Mouse (Mus musculus): ENCODE data around the gene Sfrp2. TPM values are rescaled to one million over a fixed set of nuclear protein-coding genes. Genes with fewer than 3 reads are reported as not detected.

Gene Sfrp2
- polyA plus RNA-seq, 1 experiment from 2014 or later = 87.3 TPM

DNA sequence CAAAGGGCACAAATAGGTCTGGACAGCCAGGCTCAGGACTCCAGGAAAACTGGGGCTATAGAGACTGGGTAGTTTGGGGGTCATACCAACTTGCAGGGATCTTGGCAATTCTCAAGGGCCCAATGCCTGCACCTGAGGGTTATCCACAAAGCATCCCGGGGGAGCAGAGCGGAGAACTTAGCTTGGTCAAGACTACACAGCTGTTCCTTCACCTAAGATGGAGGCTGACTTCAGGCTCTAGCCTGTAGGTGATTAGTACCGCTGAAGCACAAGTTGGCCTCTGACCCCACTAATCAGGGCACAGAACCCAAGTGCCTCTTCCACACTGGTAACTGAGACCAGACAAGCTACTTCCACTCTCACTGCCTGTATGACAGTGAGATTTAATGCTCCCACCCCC is 18.6 kb downstream of the Sfrp2 start:
- Histone ChIP-seq H3K9ac (no peak overlapping the region), H3K27me3 (ENCODE audit: insufficient read depth, low read length) (no peaks in the 10 kb centered on the region), H3K4me1 (ENCODE audit: insufficient read depth) (peaks cover 19% of the 10 kb centered on the region), H3K36me3 (ENCODE audit: insufficient read depth) (no peaks in the 10 kb centered on the region), H3K4me2 (no peak overlapping the region), H3K27ac (ENCODE audit: low read depth) (no peak overlapping the region), H3K4me3 (ENCODE audit: low read depth, low read length) (no peak overlapping the region), H3K9me3 (ENCODE audit: low read depth, low read length) (no peaks in the 10 kb centered on the region)
- DNase-seq = no peak
- no peak for TF ChIP-seq CTCF (IDR thresholded peaks at IDR 0.05; ENCODE audit: low read depth)
- ATAC-seq (ENCODE audit: insufficient read depth) = no peak
- 76% methylated on average over 3 of the region's 3 CpGs for WGBS

DNA sequence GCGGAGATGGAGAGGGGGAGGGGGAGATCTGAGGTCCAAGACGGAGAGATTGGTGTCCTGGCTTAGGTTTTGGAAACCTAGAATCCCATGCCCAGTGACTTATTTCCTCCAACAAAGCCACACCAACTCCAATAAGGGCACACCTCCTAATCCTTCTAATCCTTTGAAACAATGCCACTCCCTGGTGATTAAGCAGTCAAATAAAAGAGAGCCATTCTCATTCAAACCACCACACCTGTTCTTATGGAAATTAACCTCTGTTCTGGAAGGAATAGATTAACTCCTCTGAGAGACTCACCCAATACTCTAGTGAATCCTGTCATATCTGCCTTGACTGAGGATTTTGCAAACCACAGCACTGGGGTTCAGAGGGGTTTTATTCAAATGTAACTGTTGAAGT is 21.0 kb downstream of the Sfrp2 start:
- WGBS = 84% methylated on average over 2 of the region's 2 CpGs
- Histone ChIP-seq H3K9me3 (ENCODE audit: low read depth, low read length) (no peaks in the 10 kb centered on the region), H3K27ac (ENCODE audit: low read depth) (no peak overlapping the region), H3K4me1 (ENCODE audit: insufficient read depth) (peaks cover 19% of the 10 kb centered on the region), H3K4me2 (no peak overlapping the region), H3K36me3 (ENCODE audit: insufficient read depth) (no peaks in the 10 kb centered on the region), H3K27me3 (ENCODE audit: insufficient read depth, low read length) (no peaks in the 10 kb centered on the region), H3K4me3 (ENCODE audit: low read depth, low read length) (no peak overlapping the region), H3K9ac (no peak overlapping the region)
- DNase-seq (no peak), ATAC-seq (ENCODE audit: insufficient read depth) (no peak)
- no peak for TF ChIP-seq CTCF (IDR thresholded peaks at IDR 0.05; ENCODE audit: low read depth)

DNA sequence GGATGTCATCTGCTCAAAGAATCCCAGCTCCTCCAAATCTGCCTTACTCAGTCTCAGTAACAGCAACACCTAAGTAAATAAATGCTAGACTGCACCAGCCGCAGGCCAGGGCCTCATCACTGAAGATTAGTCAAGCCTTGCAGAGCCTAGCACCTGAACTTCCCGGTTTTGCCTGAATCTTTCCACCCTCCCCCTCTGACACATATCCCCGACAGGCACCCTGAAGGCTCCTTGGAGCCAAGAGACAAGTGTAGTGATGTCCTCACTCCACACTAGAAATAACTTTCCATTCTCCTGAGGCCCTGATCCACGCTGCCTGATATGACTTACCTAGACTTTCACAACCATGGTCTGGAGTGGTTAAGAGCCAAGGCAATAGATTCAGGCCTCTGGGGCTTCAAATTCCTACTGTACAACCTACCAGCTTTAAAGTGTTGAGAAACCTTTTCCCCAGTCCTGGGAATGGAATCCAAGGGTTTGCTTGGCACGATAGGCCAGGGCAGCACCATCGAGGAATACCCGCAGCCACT is 21.7 kb downstream of the Sfrp2 start:
- no peaks in the 10 kb centered on the region for H3K27me3 ChIP-seq (ENCODE audit: insufficient read depth, low read length)

DNA sequence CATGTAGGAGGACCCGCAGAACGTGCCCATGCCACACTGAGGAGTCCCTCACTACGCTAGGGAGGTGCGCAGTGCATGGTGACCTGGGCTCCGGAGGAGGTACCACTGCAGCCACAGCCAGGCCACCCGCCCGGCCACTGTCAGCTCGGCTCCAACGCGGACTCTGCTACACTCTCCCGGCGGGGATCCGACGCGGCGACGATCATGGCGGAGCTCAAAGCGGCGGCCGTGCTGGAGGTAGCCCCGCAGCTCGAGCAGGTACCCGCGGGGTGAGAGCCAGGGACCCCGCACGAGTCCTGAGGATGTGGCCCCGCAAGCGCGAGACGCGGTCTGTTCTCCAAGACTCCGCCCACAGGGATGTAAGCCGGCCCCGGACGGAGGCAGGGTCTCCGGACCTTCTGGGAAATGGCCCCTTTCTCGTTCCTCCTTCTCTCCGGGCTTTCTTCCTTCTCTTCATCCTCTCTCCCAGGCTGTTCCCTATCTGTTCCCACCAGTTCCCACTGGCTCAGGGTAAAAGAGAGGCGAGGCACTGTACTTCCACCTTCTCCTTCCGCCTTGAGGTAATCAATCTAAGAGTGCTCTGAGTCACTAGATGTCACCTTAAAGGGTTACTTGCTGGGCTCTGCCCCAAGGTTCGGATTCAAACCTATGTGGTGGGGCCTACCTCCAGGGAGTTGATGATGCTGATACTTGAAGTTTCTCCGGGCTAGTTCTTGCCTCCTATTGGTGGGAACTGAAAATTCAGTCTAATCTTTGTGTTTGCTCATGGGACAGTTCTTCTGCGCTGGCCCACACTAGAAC is 23.7 kb downstream of the Sfrp2 start:
- 2% methylated on average over 44 of the region's 44 CpGs for WGBS
- no peak overlapping the region for H3K27ac ChIP-seq (ENCODE audit: low read depth)
- ATAC-seq (ENCODE audit: insufficient read depth) = peak; percentile 82

More for the DNA sequence above, 21.7 kb downstream of the Sfrp2 start:
- no peaks in the 10 kb centered on the region for H3K9me3 ChIP-seq (ENCODE audit: low read depth, low read length)
- WGBS = 76% methylated on average over 7 of the region's 7 CpGs
- H3K4me2 ChIP-seq = no peak overlapping the region
- no peak overlapping the region for H3K27ac ChIP-seq (ENCODE audit: low read depth)
- no peak overlapping the region for H3K4me3 ChIP-seq (ENCODE audit: low read depth, low read length)
- no peak overlapping the region for H3K9ac ChIP-seq
- no peak for DNase-seq
- H3K36me3 ChIP-seq (ENCODE audit: insufficient read depth) = no peaks in the 10 kb centered on the region
- no peak for TF ChIP-seq CTCF (IDR thresholded peaks at IDR 0.05; ENCODE audit: low read depth)
- ATAC-seq (ENCODE audit: insufficient read depth) = no peak
- H3K4me1 ChIP-seq (ENCODE audit: insufficient read depth) = peaks cover 19% of the 10 kb centered on the region

DNA sequence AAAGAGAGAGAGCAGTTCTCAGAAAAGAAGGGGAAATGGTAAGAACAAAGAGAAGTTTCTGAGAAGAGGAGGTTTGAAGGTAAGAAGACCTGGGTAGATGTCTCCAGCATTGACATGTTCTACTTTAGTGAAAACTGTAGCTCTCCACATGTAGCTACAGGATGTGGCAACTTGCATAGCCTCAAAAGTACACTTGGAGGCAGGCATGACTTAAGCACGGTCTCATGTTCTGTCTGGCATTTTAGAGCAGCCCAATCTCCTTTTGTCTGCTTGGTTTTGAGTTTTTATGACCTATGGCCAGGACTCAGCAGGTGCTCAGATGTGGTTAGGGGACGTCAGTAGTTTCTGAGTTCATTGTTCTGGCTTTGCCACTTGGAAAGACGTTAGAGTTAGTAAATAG is 25.3 kb downstream of the Sfrp2 start:
- TF ChIP-seq CTCF (IDR thresholded peaks at IDR 0.05; ENCODE audit: low read depth) = no peak
- no peak for ATAC-seq (ENCODE audit: insufficient read depth)
- WGBS = 72% methylated on average over 3 of the region's 3 CpGs

More for the DNA sequence above, 23.7 kb downstream of the Sfrp2 start:
- peak overlapping the region; percentile 74 for H3K4me2 ChIP-seq
- H3K4me3 ChIP-seq (ENCODE audit: low read depth, low read length) = peak overlapping the region; percentile 62
- H3K9me3 ChIP-seq (ENCODE audit: low read depth, low read length) = no peaks in the 10 kb centered on the region
- peak overlapping the region; percentile 67 for H3K9ac ChIP-seq
- no peaks in the 10 kb centered on the region for H3K27me3 ChIP-seq (ENCODE audit: insufficient read depth, low read length)
- peak; percentile 73 for DNase-seq
- 0 out of 2 replicates have a peak, but pooled peaks cover 3% of the 10 kb centered on the region for H3K4me1 ChIP-seq (ENCODE audit: insufficient read depth)
- TF ChIP-seq CTCF (IDR thresholded peaks at IDR 0.05; ENCODE audit: low read depth) = peak; percentile 46
- no peaks in the 10 kb centered on the region for H3K36me3 ChIP-seq (ENCODE audit: insufficient read depth)

DNA sequence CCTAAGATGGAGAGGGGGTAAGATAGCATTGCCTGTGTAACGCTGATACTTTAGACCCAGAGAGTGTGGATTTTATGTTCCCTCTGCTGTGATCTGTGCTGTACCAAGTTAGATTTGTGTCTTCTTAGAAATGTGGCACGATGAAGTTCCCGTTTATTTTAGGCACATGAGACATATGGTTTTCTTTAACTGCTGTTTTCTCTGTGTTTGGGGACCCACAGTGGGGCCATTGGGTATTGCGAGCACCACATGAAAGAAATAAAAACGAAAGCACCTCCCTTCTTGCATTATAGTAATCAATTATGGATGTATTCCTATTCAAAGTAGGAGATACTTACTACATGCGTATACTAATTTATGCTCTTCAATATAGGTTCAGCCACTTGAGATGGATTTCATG is 31.0 kb downstream of the Sfrp2 start:
- no peak overlapping the region for H3K4me2 ChIP-seq
- no peak overlapping the region for H3K9ac ChIP-seq
- no peaks in the 10 kb centered on the region for H3K4me1 ChIP-seq (ENCODE audit: insufficient read depth)
- no peaks in the 10 kb centered on the region for H3K36me3 ChIP-seq (ENCODE audit: insufficient read depth)
- no peaks in the 10 kb centered on the region for H3K27me3 ChIP-seq (ENCODE audit: insufficient read depth, low read length)
- ATAC-seq (ENCODE audit: insufficient read depth) = no peak
- H3K27ac ChIP-seq (ENCODE audit: low read depth) = no peak overlapping the region
- H3K9me3 ChIP-seq (ENCODE audit: low read depth, low read length) = no peaks in the 10 kb centered on the region
- TF ChIP-seq CTCF (IDR thresholded peaks at IDR 0.05; ENCODE audit: low read depth) = peak; percentile 37
- WGBS = 64% methylated on average over 6 of the region's 6 CpGs
- no peak for DNase-seq
- H3K4me3 ChIP-seq (ENCODE audit: low read depth, low read length) = no peak overlapping the region

More for the DNA sequence above, 25.3 kb downstream of the Sfrp2 start:
- H3K27ac ChIP-seq (ENCODE audit: low read depth) = no peak overlapping the region
- no peak overlapping the region for H3K4me3 ChIP-seq (ENCODE audit: low read depth, low read length)
- H3K27me3 ChIP-seq (ENCODE audit: insufficient read depth, low read length) = no peaks in the 10 kb centered on the region
- H3K36me3 ChIP-seq (ENCODE audit: insufficient read depth) = no peaks in the 10 kb centered on the region
- no peaks in the 10 kb centered on the region for H3K4me1 ChIP-seq (ENCODE audit: insufficient read depth)
- no peak overlapping the region for H3K4me2 ChIP-seq
- no peaks in the 10 kb centered on the region for H3K9me3 ChIP-seq (ENCODE audit: low read depth, low read length)
- no peak overlapping the region for H3K9ac ChIP-seq
- no peak for DNase-seq

DNA sequence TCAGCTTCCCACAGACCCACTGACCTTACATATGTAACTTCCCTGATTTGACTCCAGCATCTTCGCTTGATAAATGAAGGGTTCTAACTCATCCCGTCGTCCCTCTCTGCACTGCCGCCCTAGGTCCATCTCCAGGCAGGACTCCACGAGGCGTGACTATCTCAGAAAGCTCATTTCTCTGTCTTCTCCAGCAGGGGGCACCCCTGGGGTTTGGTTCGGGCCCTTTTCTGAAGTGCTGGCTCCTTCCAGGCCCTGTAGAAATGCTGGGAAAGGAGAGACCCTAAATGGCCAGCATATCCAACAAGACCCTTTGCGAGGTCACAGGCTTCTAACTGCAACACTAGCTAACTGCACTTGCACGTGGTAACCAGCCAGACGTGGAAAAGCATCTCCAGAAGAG is 31.7 kb downstream of the Sfrp2 start:
- ATAC-seq (ENCODE audit: insufficient read depth) (peak; percentile 69; the same call in 1 of the 2 replicates), DNase-seq (peak; percentile 82)
- Histone ChIP-seq H3K4me2 (peak overlapping the region; percentile 36; the same call in 1 of the 2 replicates), H3K36me3 (ENCODE audit: insufficient read depth) (no peaks in the 10 kb centered on the region), H3K9me3 (ENCODE audit: low read depth, low read length) (no peaks in the 10 kb centered on the region), H3K4me3 (ENCODE audit: low read depth, low read length) (no peak overlapping the region), H3K27me3 (ENCODE audit: insufficient read depth, low read length) (no peaks in the 10 kb centered on the region), H3K27ac (ENCODE audit: low read depth) (no peak overlapping the region), H3K9ac (no peak overlapping the region), H3K4me1 (ENCODE audit: insufficient read depth) (no peaks in the 10 kb centered on the region)
- peak; percentile 71 for TF ChIP-seq CTCF (IDR thresholded peaks at IDR 0.05; ENCODE audit: low read depth)
- 5% methylated on average over 10 of the region's 10 CpGs for WGBS

Data from lung, embryonic 14.5 days (tissue).